ENCODE assay signal across 10 mouse cellular contexts in genomic region chr15:85388696-85389095, GRCm38 (mm10). TPM values are rescaled to one million over a fixed set of nuclear protein-coding genes. Genes with fewer than 3 reads are reported as not detected.
DNase-seq lines count a peak whose midpoint lies in the region; ATAC-seq lines count a peak whose summit lies in the region.
"Had no signal": no experiment of that assay in that cellular context is flagged by ENCODE, and none has a peak within 500 bp of the region (broad histone marks: within the 10 kb centered on the region; RNA-seq: fewer than 3 reads in every experiment).

No protein-coding gene starts in this region.

- ATAC-seq in activated CD4-positive, CD25-positive, alpha-beta regulatory T cell, adult 4 months: no peak

- peak; percentile 39 to 52 for DNase-seq in cerebellum, postnatal 14 days
- DNase-seq in cerebellum, postnatal 4 days (ENCODE audit: low spot score in 2 of 2): no peak
- peak; percentile 4 to 29 for DNase-seq in kidney, postnatal 36 days
- no peak for DNase-seq in kidney, adult 11 months
- peak; percentile 39 for DNase-seq in 3T3-L1 (ENCODE audit: low read depth, low spot score)
- peak; percentile 21 for DNase-seq in ZHBTc4 (ENCODE audit: low read depth, low spot score)
- no peak for DNase-seq in T-cell, adult 2 months (ENCODE audit: low spot score)
- DNase-seq: gastrocnemius, postnatal 36 days; kidney, adult 8-10 months had no signal

RNA-seq across cellular contexts. Expression of gene Atxn10, which starts 52.7 kb away (rescaled TPM):
- 100 to 1,000 TPM; 119 to 138 TPM for polyA plus RNA-seq in activated CD4-positive, CD25-positive, alpha-beta regulatory T cell, adult 4 months (2017; shearing (Covaris generic))

Comparison
In these comparisons a context has a peak if more than half of its experiments do, and no peak if none do; other contexts are left out.
1. DNase-seq: peak in cerebellum, postnatal 14 days (2 of 2), kidney, postnatal 36 days (2 of 2), 3T3-L1 (single experiment) and ZHBTc4 (single experiment); none in cerebellum, postnatal 4 days (0 of 2), kidney, adult 11 months (single experiment) and T-cell, adult 2 months (single experiment).